Mouse (Mus musculus) ES-Bruce4 (cell line): Measurements from ENCODE around the gene Bora.

ENCODE experiments used
- CTCF ChIP-seq: IDR thresholded peaks from one replicate; pipeline ENCODE4 v1.8.1; 2011; ENCODE audit warnings: low read depth, low read length
- EP300 ChIP-seq: IDR thresholded peaks from 2 replicates; pipeline ENCODE4 v1.6.1; 2011; ENCODE audit warnings: low read depth, low read length; ENCODE audit not compliant: insufficient read depth
- POLR2A ChIP-seq: IDR thresholded peaks from one replicate; pipeline ENCODE4 v1.8.1; 2011; ENCODE audit warnings: low read length; ENCODE audit not compliant: insufficient read depth

- TF ChIP-seq CTCF = no peak
- TF ChIP-seq EP300 = no peak
- TF ChIP-seq POLR2A = no peak
These were observed 58.6 kb downstream of the Bora start for GRCm38 (mm10) chr14:99104542-99105123.
